Mouse (Mus musculus): ENCODE data around the gene D930020B18Rik.
A peak's percentile ranks its signal among the peaks of the same experiment; 100 is the strongest.

The D930020B18Rik gene

GRCm38 (mm10) chr10:121640150-121640930 lies 1.0 kb upstream of the D930020B18Rik start:
- DNase-seq = peak; percentile 57

- no peak for DNase-seq
Observed at GRCm38 (mm10) chr10:121640944-121641271, 480 bp upstream of the D930020B18Rik start.

- no peak for DNase-seq
Observed at GRCm38 (mm10) chr10:121642054-121642947, 913 bp downstream of the D930020B18Rik start.

GRCm38 (mm10) chr10:121646294-121646693 lies 4.9 kb downstream of the D930020B18Rik start:
- no peak for DNase-seq

GRCm38 (mm10) chr10:121653079-121653478 lies 11.7 kb downstream of the D930020B18Rik start:
- peak; percentile 64 for DNase-seq

- DNase-seq = no peak
Observed at GRCm38 (mm10) chr10:121655907-121656306, 14.5 kb downstream of the D930020B18Rik start.

- DNase-seq = no peak
Observed at GRCm38 (mm10) chr10:121662711-121663110, 21.3 kb downstream of the D930020B18Rik start.

GRCm38 (mm10) chr10:121663599-121663998 lies 22.2 kb downstream of the D930020B18Rik start:
- no peak for DNase-seq

GRCm38 (mm10) chr10:121665631-121666145 lies 24.3 kb downstream of the D930020B18Rik start:
- DNase-seq = no peak

GRCm38 (mm10) chr10:121669103-121669502 lies 27.7 kb downstream of the D930020B18Rik start:
- no peak for DNase-seq

- DNase-seq = no peak
Observed at GRCm38 (mm10) chr10:121677019-121677418, 35.6 kb downstream of the D930020B18Rik start.

GRCm38 (mm10) chr10:121680902-121681301 lies 39.5 kb downstream of the D930020B18Rik start:
- no peak for DNase-seq

- no peak for DNase-seq
Observed at GRCm38 (mm10) chr10:121682539-121682938, 41.2 kb downstream of the D930020B18Rik start.

- DNase-seq = peak; percentile 22
Observed at GRCm38 (mm10) chr10:121686153-121686660, 44.8 kb downstream of the D930020B18Rik start.

GRCm38 (mm10) chr10:121687511-121687910 lies 46.1 kb downstream of the D930020B18Rik start:
- DNase-seq = no peak

GRCm38 (mm10) chr10:121689591-121690314 lies 48.4 kb downstream of the D930020B18Rik start:
- peak; percentile 23 for DNase-seq

GRCm38 (mm10) chr10:121692944-121693579 lies 51.7 kb downstream of the D930020B18Rik start:
- no peak for DNase-seq

GRCm38 (mm10) chr10:121694567-121694966 lies 53.2 kb downstream of the D930020B18Rik start:
- DNase-seq = no peak

- DNase-seq = peak; percentile 37
Observed at GRCm38 (mm10) chr10:121701296-121702248, 60.2 kb downstream of the D930020B18Rik start.

- no peak for DNase-seq
Observed at GRCm38 (mm10) chr10:121703619-121704018, 62.2 kb downstream of the D930020B18Rik start.

- DNase-seq = no peak
Observed at GRCm38 (mm10) chr10:121704871-121705270, 63.5 kb downstream of the D930020B18Rik start.

All from cerebellum, adult 9-10 months (tissue).